Mouse (Mus musculus) gonadal fat pad, adult 2 months (tissue): ENCODE data around the gene Il6ra. TPM values are rescaled to one million over a fixed set of nuclear protein-coding genes. Genes with fewer than 3 reads are reported as not detected.

Source experiments
- DNase-seq: peaks from one replicate; pipeline ENCODE4 v3.0.0-alpha.2; 2012; ENCODE audit warnings: low read depth
- polyA plus RNA-seq: library from polyadenylated mRNA; depleted of rRNA; stranded (reverse); fragments of >200 nt; gene quantifications from 2 replicates; pipeline ENCODE4 v1.2.3, GENCODE M21; 2012; rRNA removed

The Il6ra gene
- polyA plus RNA-seq: 10.7 and 12.3 TPM in 2 replicates

DNA sequence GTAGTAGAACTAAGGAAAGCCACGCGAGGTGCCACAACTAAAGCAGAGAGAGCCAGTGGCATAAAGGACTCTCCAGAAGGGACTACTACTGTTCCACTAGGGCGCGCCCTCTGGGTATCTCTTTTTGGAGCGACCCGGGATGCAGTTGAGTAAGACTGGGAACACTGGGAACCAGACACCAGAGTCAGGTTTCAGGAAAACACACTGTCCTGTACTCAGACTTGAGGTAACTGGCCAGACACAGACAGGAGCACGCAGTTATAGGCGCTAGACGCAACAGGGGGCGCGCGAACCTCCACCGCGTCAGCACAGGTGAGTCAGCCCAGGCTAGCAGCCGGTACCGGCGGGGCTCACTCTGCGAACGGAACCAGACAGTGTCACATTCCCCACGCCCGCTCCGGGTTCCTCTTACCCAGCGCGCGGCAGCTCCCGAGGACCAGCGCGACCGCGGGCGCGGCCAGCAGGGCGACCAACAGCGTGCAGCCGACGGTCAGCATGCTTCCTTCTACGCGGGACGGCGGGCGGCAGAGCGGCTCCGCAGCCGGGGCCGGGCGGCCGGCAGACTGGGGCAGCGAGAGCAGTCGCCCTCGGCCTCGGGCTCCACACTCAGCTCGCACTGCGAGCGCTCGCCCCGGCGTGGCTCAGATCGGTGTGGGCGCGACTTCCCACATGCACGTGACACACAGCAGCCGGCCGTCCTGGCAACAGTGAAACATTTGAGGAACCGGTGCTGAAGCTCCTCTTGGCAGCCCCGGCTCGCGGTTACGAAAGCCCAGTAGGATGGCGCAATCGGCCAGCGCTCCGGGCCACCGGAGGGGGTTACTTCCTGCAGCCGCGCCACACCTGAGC is at the start of gene Il6ra:
TSS of gene Il6ra (minus strand) at position 654 of the 849 bp plus-strand sequence.
- peak; percentile 57 for DNase-seq

DNA sequence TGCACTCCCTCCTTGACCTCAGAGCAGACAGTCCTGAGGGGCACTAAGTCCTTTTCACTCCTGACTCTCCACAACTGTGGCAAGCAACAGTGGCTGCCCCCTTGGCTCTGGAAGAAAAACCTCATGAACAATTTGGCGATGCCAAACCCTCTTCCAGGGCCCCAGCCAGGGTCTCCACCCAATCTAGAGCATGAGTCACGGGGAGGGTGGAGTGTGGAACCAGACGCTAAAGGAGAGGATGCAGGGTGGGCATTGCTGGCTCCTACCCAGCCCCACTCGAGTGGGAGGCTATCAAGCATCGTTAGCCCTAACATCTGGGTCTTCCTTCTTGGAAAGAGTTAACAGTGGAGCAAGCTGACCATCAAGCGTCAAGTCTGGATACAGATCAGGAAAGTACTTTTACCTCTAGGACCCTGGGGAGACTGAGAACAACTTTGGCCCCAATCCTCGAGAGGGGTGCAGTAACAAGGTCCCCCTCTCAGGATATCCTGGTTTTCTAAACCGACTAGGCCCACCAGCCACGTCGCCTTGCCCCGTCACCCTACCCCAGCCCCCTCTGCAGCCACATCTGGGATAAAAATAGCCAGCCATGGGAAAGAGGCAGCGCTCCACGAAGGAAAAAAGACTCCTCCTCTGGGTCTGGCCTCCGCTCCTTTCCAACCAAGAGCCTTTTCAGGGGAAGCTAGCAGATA is 49.2 kb upstream of the Il6ra start:
- DNase-seq: no peak

DNA sequence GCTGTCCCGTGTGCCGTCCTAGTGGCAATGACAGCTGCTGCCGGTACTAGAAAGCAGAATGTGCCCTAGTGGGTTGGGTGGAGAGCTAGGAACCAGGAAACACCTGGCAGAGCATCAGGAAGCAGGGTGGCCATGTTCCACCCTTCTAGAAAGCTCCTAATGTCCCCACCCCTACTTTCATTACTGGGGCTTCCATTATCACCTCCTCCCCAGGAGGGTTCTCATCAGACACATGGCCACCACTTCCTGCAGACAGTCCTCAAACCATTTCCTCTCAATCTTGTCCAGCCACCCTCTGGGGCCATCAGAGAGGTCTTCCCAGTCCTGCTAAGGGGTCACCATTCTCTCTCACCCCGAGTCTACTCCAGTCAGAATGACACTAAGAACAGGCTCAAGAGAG is 48.4 kb upstream of the Il6ra start:
- no peak for DNase-seq

DNA sequence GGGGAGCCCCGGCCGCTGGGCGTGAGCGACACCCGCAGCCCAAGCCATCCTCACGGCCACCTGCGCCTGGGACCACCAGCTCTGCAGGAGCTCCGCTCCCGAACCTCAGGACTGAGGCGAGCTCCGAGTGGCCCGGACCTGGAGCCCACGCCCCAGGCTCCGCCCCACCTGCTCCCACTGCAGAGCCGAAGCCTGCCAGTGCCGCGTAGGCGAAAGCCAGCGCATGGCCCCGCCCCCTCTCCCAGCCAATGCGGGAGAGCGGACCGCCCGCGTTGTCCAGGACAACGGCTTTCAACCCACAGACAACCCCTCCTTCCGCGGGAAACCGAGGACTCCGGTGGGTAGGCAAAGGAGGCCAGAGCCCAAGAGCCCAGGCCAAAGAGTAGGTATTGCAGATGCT is 47.5 kb upstream of the Il6ra start:
- DNase-seq: no peak

DNA sequence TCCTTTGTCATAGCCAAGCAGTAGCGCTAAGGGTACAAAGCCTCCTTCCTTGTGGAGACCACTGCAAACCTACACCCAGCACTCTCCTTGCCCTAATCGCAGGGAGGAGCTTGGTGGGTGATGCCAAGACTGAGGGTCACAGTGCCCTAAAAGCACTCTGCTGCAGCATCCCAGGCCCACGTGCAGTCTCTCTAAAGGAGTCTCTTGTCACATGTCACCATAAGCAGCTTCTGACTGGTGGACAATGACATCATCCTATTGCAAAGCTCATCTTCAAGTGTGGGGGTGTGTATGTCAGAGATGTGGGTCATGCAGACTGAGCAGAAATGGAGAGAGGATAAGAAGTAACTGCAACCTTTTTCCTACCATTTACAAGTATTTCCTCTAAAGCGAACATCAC is 46.4 kb upstream of the Il6ra start:
- DNase-seq: no peak

DNA sequence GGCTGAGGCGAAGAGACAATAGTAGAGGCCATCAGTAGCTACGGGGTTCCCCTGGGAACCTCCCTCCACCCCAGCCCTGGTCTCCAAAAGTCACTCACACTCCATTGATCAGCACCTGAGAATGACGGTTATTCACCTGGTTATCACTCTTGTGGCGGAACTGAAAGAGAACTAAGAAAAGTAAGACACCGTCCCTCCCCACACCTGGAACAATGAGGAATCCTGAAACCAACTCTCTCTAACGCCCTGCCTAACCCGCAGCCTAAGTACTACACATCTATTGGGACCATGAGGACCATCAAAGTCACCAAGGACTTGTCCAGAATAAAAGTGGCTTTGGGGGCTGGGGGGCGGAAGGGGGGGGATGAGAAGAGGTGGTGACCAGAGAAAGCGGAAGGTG is 44.9 kb upstream of the Il6ra start:
- no peak for DNase-seq

DNA sequence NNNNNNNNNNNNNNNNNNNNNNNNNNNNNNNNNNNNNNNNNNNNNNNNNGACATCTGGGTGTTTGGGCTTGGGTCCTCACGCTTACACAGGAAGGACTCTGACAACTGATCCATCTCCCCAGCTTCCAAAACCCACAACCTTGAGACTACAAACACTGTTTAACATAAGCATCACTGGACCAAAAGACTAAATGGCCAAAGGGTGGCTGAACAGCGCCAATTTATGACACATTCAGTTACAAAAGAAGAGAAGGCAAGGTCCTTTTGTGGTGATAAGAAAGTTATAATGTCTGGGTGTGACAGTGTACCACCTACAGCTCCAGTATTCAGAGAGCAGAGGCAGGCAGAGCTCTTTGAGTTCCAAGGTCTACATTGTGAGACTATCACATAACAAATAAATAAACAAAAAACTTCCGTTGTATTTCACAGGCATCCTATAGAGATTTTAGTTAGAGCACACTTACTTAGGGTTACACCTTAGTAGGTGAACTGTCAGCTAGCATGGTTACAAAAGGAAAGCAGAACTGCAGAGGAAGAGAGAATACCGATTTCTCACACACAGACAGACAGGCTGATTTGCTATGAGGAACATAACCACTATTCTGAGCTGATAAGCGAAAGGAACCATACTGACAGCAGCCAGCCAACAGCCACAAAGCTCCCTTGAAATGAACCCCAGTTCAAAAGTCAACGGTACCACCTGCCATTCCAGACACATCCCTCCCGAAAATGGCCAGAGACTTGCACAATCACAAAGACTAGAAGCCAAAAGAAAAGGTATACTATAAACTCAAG is 43.4 kb upstream of the Il6ra start:
- no peak for DNase-seq

DNA sequence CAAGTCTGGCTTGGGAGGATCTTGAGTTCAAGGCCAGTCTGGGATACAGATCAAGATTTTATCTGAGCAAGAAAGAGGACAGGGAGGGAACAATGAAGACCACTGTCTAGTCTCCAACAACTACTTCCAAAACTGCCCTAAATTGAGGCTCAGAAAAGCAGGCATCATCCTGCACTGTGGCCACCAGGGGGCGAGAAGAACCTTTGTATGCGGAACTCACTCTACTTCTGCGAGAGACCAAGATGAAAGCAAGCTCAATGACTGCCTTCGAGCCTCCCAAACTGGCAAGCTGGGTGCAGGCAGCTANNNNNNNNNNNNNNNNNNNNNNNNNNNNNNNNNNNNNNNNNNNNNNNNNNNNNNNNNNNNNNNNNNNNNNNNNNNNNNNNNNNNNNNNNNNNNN is 40.4 kb upstream of the Il6ra start:
- DNase-seq: no peak

DNA sequence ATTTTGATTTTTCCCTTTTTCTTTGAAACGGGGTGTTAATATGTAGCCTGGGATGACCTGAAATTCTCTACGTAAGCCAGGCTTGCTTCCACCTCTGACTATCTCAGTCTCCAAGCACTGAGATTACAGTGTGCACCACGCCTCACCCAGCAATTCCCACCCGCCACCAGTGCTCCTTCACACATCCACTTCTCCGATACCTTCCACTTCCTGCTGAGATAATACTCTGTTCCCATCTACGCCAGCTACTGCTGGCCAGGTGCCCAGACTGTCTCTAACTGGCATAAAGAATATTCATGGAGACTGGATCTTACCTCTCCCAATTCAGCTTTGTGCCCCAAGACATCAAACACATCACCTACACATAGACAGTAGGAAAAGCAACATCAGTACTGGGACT is 35.7 kb upstream of the Il6ra start:
- DNase-seq: no peak

DNA sequence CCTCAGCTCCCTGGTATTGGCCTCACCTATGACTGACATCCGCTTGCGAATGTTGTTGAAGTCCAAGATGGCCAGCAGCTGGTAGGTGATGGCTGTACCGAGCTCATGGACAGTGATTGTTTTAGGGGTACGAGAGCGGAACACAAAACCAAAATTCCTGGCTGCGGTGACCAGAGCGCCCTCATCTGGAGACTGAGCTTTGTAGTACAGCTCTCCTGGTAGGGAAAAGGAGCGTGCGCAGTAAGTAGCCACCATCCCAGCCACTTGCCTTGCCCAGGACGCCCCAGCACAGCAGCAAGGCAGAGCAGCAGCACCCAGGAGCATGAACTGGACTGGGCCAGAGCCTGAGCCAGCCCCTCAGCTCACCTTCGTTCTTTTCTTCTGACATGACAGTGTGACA is 35.0 kb upstream of the Il6ra start:
- no peak for DNase-seq

DNA sequence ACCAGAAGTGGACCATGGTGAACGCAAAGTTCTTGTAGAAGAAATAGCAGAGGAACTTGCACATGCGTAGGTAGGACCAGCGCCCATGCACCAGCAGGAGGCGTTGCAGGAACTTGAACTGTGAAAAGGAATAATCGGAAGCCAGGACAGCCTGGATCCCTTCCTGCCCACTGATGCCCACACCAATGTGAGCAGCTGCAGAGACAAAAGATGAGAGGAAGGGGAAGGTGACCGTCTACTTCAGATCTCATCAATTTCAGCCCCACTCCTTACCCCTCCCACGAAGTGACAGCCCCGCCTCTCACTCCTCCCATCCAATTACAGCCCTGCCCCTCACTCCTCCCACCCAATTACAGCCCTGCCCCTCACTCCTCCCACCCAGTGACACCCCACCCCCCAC is 32.0 kb upstream of the Il6ra start:
- DNase-seq: no peak

DNA sequence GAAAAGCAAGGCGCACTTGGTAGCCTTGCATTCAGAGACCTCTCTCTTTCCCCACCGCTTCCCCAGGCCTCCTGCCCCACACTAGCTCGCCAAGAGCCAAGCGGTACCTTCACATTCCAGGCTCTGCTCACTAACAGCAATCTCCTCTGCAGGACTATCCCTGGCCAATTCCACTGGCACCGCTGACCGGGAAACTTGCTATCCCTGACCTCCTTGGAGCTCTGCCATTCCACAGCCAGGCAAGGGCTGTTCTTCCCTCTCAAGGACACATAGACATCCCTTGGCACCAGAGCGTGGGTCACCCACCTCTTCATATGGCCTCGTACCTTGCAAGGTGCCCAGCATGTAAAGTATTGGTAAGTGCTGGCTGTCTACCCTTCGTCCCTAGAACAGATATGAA is 29.9 kb upstream of the Il6ra start:
- no peak for DNase-seq

DNA sequence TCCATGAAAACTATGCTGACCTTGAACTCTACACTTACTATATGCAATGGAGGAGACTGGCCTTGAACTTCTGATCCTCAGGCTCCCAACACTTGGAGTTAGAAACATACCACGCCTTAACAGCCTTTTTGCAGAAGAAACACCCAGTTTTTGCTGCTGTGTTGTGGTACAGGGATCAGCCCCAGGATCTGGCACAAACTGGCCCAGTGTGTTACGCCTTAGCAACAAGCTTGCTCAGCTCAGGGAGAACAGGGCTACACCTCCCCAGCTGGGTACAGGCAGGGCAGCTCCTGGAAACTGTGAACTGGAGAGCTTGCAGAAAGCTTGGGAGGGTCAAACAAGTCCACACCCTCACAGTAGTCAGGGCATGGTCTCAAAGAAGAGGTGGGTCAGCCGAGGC is 23.5 kb upstream of the Il6ra start:
- DNase-seq: no peak

DNA sequence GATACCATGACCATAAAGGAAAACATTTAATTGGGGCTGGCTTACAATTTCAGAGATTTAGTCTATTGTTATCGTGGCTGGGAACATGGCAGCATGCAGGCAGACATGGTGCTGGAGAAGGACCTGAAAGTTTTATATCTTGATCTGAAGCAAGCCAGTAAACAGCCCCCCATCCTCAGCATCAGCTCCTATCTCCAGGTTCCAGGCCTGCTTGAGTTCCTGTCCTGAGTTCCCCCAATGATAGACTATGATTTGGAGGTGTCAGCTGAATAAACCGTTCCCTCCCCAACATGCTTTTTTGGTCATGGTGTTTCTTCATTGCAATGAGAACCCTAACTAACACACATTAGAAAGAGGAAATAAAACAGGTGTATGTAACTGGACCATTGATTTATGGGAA is 19.9 kb upstream of the Il6ra start:
- DNase-seq: no peak

DNA sequence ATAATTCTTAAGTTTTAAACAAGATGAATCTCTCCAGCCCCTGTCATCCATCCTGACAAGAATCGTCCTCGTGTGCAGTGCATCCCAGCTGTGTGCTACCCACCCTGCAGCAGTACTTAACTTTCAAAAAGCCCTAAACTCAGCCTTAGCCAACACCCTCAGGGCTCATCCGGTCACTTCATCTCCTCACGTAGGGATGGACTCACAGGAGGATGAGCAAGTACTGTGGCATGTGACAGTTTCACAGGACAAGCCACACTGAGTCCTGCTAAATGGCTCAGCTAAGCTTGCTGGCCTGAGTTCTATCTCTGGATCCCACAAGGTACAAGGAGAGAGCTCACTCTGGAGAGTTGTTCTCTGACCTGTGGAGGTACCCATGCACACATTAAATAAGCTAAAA is 16.0 kb upstream of the Il6ra start:
- DNase-seq: no peak

DNA sequence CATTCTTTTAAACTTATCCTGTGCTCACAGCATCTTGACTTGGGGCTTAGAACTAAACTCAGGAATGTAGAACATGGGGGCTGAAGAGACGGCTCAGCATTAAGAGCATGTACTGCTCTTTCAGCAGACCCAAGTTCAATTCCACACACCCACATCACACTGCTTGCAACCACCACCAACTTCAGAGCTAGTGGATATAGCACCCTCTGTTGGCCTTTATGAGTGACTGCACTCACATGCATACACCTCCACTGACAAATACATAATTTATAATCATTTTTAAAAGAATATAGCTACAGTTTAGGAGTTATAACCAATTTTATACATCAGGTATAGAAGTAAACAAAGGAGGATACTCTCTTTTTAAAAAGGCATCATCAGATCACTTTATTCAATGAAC is 13.4 kb upstream of the Il6ra start:
- DNase-seq: no peak

DNA sequence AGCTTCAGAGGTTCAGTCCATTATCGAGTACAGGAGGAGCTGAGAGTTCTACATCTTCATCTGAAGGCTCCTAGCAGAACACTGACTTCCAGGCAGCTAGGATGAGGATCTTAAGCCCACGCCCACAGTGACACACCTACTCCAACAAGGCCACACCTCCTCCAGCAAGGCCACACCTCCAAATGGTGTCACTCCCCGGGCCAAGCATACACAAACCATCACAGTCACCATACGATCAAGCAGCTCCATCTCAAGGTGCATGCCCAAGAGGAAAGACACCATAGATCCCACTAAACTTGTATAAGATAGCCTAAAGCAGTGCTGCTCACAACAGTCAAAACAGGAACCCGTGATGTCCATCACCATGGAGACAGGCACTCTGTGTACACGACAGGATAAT is 7.7 kb upstream of the Il6ra start:
- DNase-seq: no peak

DNA sequence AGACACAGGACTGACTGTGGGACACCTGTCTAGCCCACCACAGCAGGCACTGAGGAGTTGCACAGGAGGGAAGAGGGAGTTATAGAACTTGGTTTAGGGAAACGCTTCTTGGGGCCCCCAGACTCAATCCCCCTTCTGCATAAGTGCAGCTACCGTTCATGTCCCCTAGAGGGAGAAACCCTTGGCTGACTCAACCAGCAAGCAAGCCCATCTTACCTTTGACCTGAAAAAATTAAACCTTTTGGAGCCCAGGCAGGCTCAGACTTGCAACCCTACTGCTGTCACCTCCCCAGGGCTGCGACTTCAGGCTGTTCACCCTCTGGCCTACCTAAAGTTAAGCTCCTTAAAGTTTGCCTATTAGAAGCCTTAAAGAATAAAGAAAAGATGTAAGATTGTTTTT is 4.4 kb upstream of the Il6ra start:
- DNase-seq: no peak

DNA sequence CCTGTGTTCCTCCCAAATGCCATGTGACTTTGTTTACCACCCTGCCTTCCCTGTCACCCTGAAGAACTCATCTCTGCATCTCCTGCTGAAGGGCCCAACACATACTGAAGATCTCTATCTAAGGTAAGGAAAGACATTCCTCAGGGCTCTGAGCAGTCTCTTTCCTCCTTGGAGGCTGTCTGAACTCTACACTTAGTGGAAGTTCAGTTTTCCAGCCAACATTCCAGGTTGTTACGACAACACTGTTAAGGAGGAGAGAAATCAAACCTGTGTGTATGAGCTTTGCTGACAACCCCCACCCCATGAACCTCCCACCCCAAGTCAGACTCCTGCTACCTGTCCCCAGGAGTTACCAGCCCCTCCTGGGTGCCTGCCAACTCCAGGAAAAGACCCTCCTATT is 3.6 kb upstream of the Il6ra start:
- no peak for DNase-seq

DNA sequence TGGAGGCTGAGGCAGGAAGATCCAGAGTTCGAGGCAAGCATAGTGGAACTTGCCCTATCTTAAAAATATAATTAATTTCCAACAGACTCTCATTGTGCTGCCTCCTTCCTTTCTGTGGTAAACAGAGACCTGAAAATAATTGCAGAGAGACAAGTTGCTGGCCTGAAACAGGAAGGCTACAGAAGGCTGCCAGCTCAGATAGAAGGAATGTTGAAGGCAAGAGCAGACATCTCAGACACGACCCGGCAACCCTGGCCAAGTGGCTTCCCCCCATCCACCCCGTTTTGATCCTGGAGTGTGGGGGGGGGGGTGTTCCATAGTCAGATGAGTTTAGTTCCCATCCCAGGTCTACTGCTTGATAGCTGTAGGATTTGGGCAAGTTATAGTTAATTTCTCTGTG is 1.7 kb upstream of the Il6ra start:
- no peak for DNase-seq

DNA sequence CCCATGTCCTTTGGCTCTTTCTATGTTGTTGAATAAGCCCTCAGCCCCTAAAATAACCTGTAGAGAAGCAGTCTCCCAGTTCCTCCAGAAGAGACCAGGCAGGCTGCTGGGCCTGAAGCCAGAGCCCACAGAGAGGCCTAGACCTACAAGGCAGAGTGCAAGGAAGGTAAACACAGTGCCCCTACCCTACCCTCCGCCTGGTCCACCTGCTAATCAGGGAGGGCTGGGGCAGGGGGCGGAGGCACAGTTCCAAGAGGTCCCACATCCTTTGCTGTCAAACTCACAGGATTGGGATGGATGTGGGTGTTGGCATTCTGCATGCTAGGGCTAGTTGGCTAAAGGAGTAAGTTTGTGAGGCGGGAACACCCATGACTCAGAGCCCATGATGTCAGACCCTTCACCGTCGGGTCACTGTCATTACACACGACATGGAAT is 871 bp downstream of the Il6ra start:
- DNase-seq: no peak

DNA sequence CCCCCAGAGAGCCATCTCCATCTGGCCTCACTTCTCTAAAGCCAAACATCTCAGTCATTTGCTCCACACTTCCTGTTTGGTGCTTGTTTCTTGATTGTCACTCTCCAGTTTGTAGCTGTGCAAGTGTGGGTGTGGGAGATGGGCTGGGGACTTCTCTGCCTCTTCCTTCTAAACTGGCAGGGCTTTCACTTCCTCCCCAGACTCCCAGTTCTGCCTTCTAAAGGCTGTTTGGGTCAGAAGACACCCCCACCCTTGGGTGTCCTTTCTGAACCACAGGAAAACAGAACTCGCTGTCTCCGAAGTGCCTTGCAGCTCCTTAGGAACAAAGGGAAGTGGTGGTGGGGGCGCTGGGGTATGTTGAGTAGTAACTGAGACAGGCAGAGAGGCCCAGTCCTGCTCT is 1.8 kb downstream of the Il6ra start:
- no peak for DNase-seq
